Mouse (Mus musculus) testis, adult 2 months (tissue): ENCODE results near the gene Mri1. TPM values are rescaled to one million over a fixed set of nuclear protein-coding genes. Genes with fewer than 3 reads are reported as not detected.

Experiments used
- H3K27ac ChIP-seq: fragments of 200-500 bp; 2 replicates; pipeline ENCODE4 v1.5.1; 2012; ENCODE audit warnings: low read depth, low read length; ENCODE audit not compliant: control insufficient read depth, insufficient read depth
- H3K27me3 ChIP-seq: fragments of 200-500 bp; 2 replicates; pipeline ENCODE4 v1.6.1; 2012; ENCODE audit warnings: mild to moderate bottlenecking, low read length, moderate library complexity; ENCODE audit not compliant: control insufficient read depth, insufficient read depth
- H3K36me3 ChIP-seq: fragments of 200-500 bp; 2 replicates; pipeline ENCODE4 v1.6.1; 2012; ENCODE audit warnings: mild to moderate bottlenecking, low read length; ENCODE audit not compliant: control insufficient read depth, insufficient read depth
- H3K4me1 ChIP-seq: fragments of 200-500 bp; 2 replicates; pipeline ENCODE4 v1.6.1; 2012; ENCODE audit warnings: low read length; ENCODE audit not compliant: control insufficient read depth, insufficient read depth
- H3K4me3 ChIP-seq: fragments of 200-500 bp; 2 replicates; pipeline ENCODE4 v1.5.1; 2012; ENCODE audit warnings: low read depth, mild to moderate bottlenecking, low read length, moderate library complexity, mixed read lengths; ENCODE audit not compliant: control insufficient read depth
- CTCF ChIP-seq: fragments of 200-500 bp; IDR thresholded peaks from 2 replicates; pipeline ENCODE4 v1.5.1; 2012; ENCODE audit warnings: low read depth, mild to moderate bottlenecking, inconsistent platforms, low read length, moderate library complexity; ENCODE audit not compliant: control insufficient read depth, insufficient read depth, insufficient replicate concordance
- POLR2A ChIP-seq: fragments of 200-500 bp; IDR thresholded peaks from 2 replicates; pipeline ENCODE4 v1.6.1; 2012; ENCODE audit warnings: low read depth, mild to moderate bottlenecking, inconsistent platforms, low read length, moderate library complexity; ENCODE audit not compliant: control insufficient read depth
- polyA plus RNA-seq: library from polyadenylated mRNA; depleted of rRNA; stranded (reverse); fragments of >200 nt; gene quantifications from 2 replicates; pipeline ENCODE4 v1.2.3, GENCODE M21; 2012

The Mri1 gene
- polyA plus RNA-seq, 1 experiment = 7.5 TPM

GRCm38 (mm10) chr8:84284608-84285063 is 27.5 kb upstream of the Mri1 start:
- no peaks in the 10 kb centered on the region for H3K4me1 ChIP-seq
- TF ChIP-seq POLR2A = no peak
- no peak for TF ChIP-seq CTCF
- no peak overlapping the region for H3K27ac ChIP-seq
- H3K4me3 ChIP-seq = no peak overlapping the region; the same call in 1 of the 2 replicates
- H3K27me3 ChIP-seq = no peaks in the 10 kb centered on the region
- no peaks in the 10 kb centered on the region for H3K36me3 ChIP-seq

GRCm38 (mm10) chr8:84280777-84281176 is 23.7 kb upstream of the Mri1 start:
- H3K36me3 ChIP-seq = no peaks in the 10 kb centered on the region
- H3K4me1 ChIP-seq = peaks cover 11% of the 10 kb centered on the region
- H3K27ac ChIP-seq = no peak overlapping the region
- no peak for TF ChIP-seq POLR2A
- no peak for TF ChIP-seq CTCF
- no peaks in the 10 kb centered on the region for H3K27me3 ChIP-seq
- H3K4me3 ChIP-seq = no peak overlapping the region

GRCm38 (mm10) chr8:84276447-84276846 is 19.3 kb upstream of the Mri1 start:
- TF ChIP-seq CTCF (no peak), POLR2A (no peak)
- no peak overlapping the region for H3K4me3 ChIP-seq

GRCm38 (mm10) chr8:84273968-84274367 is 16.8 kb upstream of the Mri1 start:
- peaks cover 15% of the 10 kb centered on the region for H3K4me1 ChIP-seq
- TF ChIP-seq CTCF (no peak), POLR2A (no peak)
- no peak overlapping the region for H3K4me3 ChIP-seq
- no peaks in the 10 kb centered on the region for H3K27me3 ChIP-seq
- no peak overlapping the region for H3K27ac ChIP-seq
- H3K36me3 ChIP-seq = no peaks in the 10 kb centered on the region

More at GRCm38 (mm10) chr8:84276447-84276846, 19.3 kb upstream of the Mri1 start:
- Histone ChIP-seq H3K4me1 (peaks cover 11% of the 10 kb centered on the region), H3K27me3 (no peaks in the 10 kb centered on the region), H3K36me3 (no peaks in the 10 kb centered on the region), H3K27ac (no peak overlapping the region)

GRCm38 (mm10) chr8:84272302-84272701 is 15.2 kb upstream of the Mri1 start:
- Histone ChIP-seq H3K27me3 (no peaks in the 10 kb centered on the region), H3K4me3 (no peak overlapping the region), H3K4me1 (peaks cover 10% of the 10 kb centered on the region), H3K36me3 (no peaks in the 10 kb centered on the region), H3K27ac (no peak overlapping the region)
- TF ChIP-seq POLR2A (no peak), CTCF (no peak)

GRCm38 (mm10) chr8:84269950-84270773 is 13.0 kb upstream of the Mri1 start, which contains the start of gene Ccdc130:
Ccdc130 (minus strand) TSS chr8:84270380.
- H3K4me3 ChIP-seq = peak within 1 kb of the TSS; percentile 98
- H3K27ac ChIP-seq = peak within 1 kb of the TSS; percentile 95
- TF ChIP-seq CTCF (no peak), POLR2A (peak; percentile 91)

GRCm38 (mm10) chr8:84261098-84261497 is 4.0 kb upstream of the Mri1 start:
- no peak for TF ChIP-seq CTCF
- TF ChIP-seq POLR2A = no peak
- Histone ChIP-seq H3K4me3 (no peak overlapping the region), H3K4me1 (peaks cover 9% of the 10 kb centered on the region), H3K27ac (no peak overlapping the region), H3K27me3 (no peaks in the 10 kb centered on the region), H3K36me3 (no peaks in the 10 kb centered on the region; the same call in none of the 2 replicates)

More at GRCm38 (mm10) chr8:84269950-84270773, 13.0 kb upstream of the Mri1 start, which contains the start of gene Ccdc130:
- Histone ChIP-seq H3K27me3 (no peaks in the 10 kb centered on the region), H3K4me1 (peaks cover 5% of the 10 kb centered on the region; the same call in 1 of the 2 replicates), H3K36me3 (no peaks in the 10 kb centered on the region; the same call in 1 of the 2 replicates)
